In the genomic region with DNA sequence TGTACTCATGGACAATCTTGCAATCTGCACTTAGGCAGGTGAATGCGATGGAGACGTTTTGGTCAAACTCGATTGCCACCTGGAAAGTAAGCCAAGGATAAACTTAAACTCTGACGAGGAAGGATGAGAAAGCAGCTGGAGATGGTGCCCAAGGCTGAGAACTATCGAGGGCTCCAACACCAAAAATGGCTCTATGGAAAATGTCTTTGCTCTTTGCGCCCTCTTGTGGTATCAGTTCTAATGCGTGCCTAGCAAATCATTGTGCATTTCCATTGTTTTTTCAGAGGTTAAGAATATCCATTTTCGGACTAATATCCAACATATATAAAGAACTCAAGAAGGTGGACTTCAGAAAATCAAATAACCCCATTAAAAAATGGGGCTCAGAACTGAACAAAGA, we compare ENCODE assay signal across 10 mouse cellular contexts. TPM values are rescaled to one million over a fixed set of nuclear protein-coding genes. Genes with fewer than 3 reads are reported as not detected.
DNase-seq lines count a peak whose midpoint lies in the region; ATAC-seq and TF ChIP-seq lines count a peak whose summit lies in the region.
"Had no signal": no experiment of that assay in that cellular context is flagged by ENCODE, and none has a peak within 500 bp of the region (broad histone marks: within the 10 kb centered on the region; RNA-seq: fewer than 3 reads in every experiment).

No protein-coding gene starts in this region.

- H3K9me3 ChIP-seq in kidney, postnatal 0 days (replicated peaks; ENCODE audit: low read length): no peaks in the 10 kb centered on the region
- no peaks in the 10 kb centered on the region for H3K9me3 ChIP-seq in lung, postnatal 0 days (ENCODE audit: low read length)
- H3K9me3 ChIP-seq: midbrain, embryonic 12.5 days had no signal

- peaks cover 3% of the 10 kb centered on the region; the same call in 1 of the 2 replicates for H3K36me3 ChIP-seq in kidney, postnatal 0 days (ENCODE audit: insufficient read depth, low read length)
- H3K36me3 ChIP-seq in lung, postnatal 0 days (ENCODE audit: insufficient read depth, low read length): no peaks in the 10 kb centered on the region
- H3K36me3 ChIP-seq: heart, embryonic 13.5 days; midbrain, embryonic 12.5 days had no signal

- no peak for TF ChIP-seq EP300 in lung, postnatal 0 days (IDR thresholded peaks at IDR 0.05)

- TF ChIP-seq CTCF in kidney, postnatal 0 days (IDR thresholded peaks at IDR 0.05; ENCODE audit: low read depth): peak; percentile 71
- peak; percentile 50 for TF ChIP-seq CTCF in cortical plate, adult 2 months (IDR thresholded peaks at IDR 0.05; ENCODE audit: extremely low read depth, insufficient read depth, low read length)
- peak; percentile 65 for TF ChIP-seq CTCF in lung, postnatal 0 days (IDR thresholded peaks at IDR 0.05)

- ATAC-seq in CD4-positive, CD25-positive, alpha-beta regulatory T cell, adult 4 months: no peak
- no peak for ATAC-seq in kidney, postnatal 0 days (replicated peaks; ENCODE audit: low FRiP score, low read depth)
- ATAC-seq in lung, postnatal 0 days: no peak
- ATAC-seq in erythroid progenitor cell, adult 5-6 weeks (replicated peaks; ENCODE audit: low FRiP score, poor library complexity, severe bottlenecking): no peak

- H3K9ac ChIP-seq in kidney, postnatal 0 days (ENCODE audit: low read depth, low read length): no peak overlapping the region
- no peak overlapping the region for H3K9ac ChIP-seq in lung, postnatal 0 days (replicated peaks; ENCODE audit: low read depth)
- H3K9ac ChIP-seq: heart, embryonic 13.5 days; midbrain, embryonic 12.5 days had no signal

- no peak for TF ChIP-seq POLR2A in cortical plate, adult 2 months (IDR thresholded peaks at IDR 0.05; ENCODE audit: extremely low read depth, insufficient read depth, low read length)

- H3K4me1 ChIP-seq in kidney, postnatal 0 days (replicated peaks; ENCODE audit: insufficient read depth, low read length): no peaks in the 10 kb centered on the region
- no peaks in the 10 kb centered on the region for H3K4me1 ChIP-seq in cortical plate, adult 2 months (ENCODE audit: control insufficient read depth, insufficient read depth, low read length)
- no peaks in the 10 kb centered on the region for H3K4me1 ChIP-seq in lung, postnatal 0 days (ENCODE audit: insufficient read depth, low read depth, low read length)
- H3K4me1 ChIP-seq: heart, embryonic 13.5 days; midbrain, embryonic 12.5 days had no signal

- H3K4me2 ChIP-seq in kidney, postnatal 0 days (ENCODE audit: low read length): no peak overlapping the region
- H3K4me2 ChIP-seq in lung, postnatal 0 days (replicated peaks; ENCODE audit: low read depth, low read length): no peak overlapping the region
- H3K4me2 ChIP-seq: heart, embryonic 13.5 days; midbrain, embryonic 12.5 days had no signal

- no peak overlapping the region for H3K4me3 ChIP-seq in kidney, postnatal 0 days (replicated peaks; ENCODE audit: low read depth, low read length)
- H3K4me3 ChIP-seq in cortical plate, adult 2 months (ENCODE audit: insufficient read depth, low read length): no peak overlapping the region
- H3K4me3 ChIP-seq in lung, postnatal 0 days (ENCODE audit: low read depth, low read length): no peak overlapping the region
- H3K4me3 ChIP-seq: heart, embryonic 13.5 days; midbrain, embryonic 12.5 days had no signal

- H3K27ac ChIP-seq in kidney, postnatal 0 days: no peak overlapping the region
- no peak overlapping the region for H3K27ac ChIP-seq in cortical plate, adult 2 months (ENCODE audit: insufficient read depth, low read length)
- H3K27ac ChIP-seq in lung, postnatal 0 days (ENCODE audit: low read length): no peak overlapping the region
- H3K27ac ChIP-seq: heart, embryonic 13.5 days; midbrain, embryonic 12.5 days had no signal

- DNase-seq in CD4-positive, CD25-positive, alpha-beta regulatory T cell, adult 2 months (ENCODE audit: low read depth, low spot score): peak; percentile 67
- DNase-seq in kidney, postnatal 0 days (ENCODE audit: low spot score): peak; percentile 45
- no peak for DNase-seq in kidney, adult 18-20 months
- DNase-seq in MEL-GATA-1-ER (ENCODE audit: extremely low read depth, low read depth): peak; percentile 25
- peak; percentile 18 for DNase-seq in lung, postnatal 0 days (ENCODE audit: low spot score)

- whole genome bisulfite sequencing in kidney, postnatal 0 days: 33% methylated on average over 8 of the region's 8 CpGs
- WGBS in lung, postnatal 0 days: 25% methylated on average over 8 of the region's 8 CpGs

- no peaks in the 10 kb centered on the region for H3K27me3 ChIP-seq in kidney, postnatal 0 days (ENCODE audit: insufficient read depth, low read length)
- H3K27me3 ChIP-seq in lung, postnatal 0 days (replicated peaks; ENCODE audit: insufficient read depth, low read length): no peaks in the 10 kb centered on the region
- H3K27me3 ChIP-seq: midbrain, embryonic 12.5 days had no signal

RNA-seq across cellular contexts. Expression of gene Lrrn4, which starts 26.1 kb away (rescaled TPM):
- polyA plus RNA-seq in CD4-positive, CD25-positive, alpha-beta regulatory T cell, adult 4 months (2017; shearing (Covaris generic)): 1 to 10 TPM in 1 of 2 experiments, under 1 TPM in 1; 0.51 to 1.0 TPM
- 0.45 and 0.54 TPM in 2 replicates for polyA plus RNA-seq in kidney, postnatal 0 days (2015; fragmentation: Nextera tagmentation; extraction: Ambion mirVana)
- polyA plus RNA-seq in cortical plate, adult 2 months (2012; rRNA removed): 0.19 and 0.38 TPM in 2 replicates
- polyA plus RNA-seq in lung, postnatal 0 days (2015; fragmentation: Nextera tagmentation; extraction: Ambion mirVana): 8.0 and 9.2 TPM in 2 replicates
- total RNA-seq in erythroid progenitor cell, adult 5-6 weeks (2015; ENCODE audit: low replicate concordance): not detected in 2 replicates
- total RNA-seq in erythroid progenitor cell, adult 5-6 weeks (2017; ENCODE audit: low replicate concordance): 0.98 TPM in 1 of 2 replicates, not detected in the other

RNA-seq across cellular contexts. Expression of gene Fermt1, which starts 38.9 kb away (rescaled TPM):
- under 1 TPM in 1 of 2 experiments, not detected in 1; 0.22 TPM for polyA plus RNA-seq in CD4-positive, CD25-positive, alpha-beta regulatory T cell, adult 4 months (2017; shearing (Covaris generic))
- 21.8 and 22.5 TPM in 2 replicates for polyA plus RNA-seq in kidney, postnatal 0 days (2015; fragmentation: Nextera tagmentation; extraction: Ambion mirVana)
- 0.09 and 0.25 TPM in 2 replicates for polyA plus RNA-seq in cortical plate, adult 2 months (2012; rRNA removed)
- 1.5 and 3.1 TPM in 2 replicates for polyA plus RNA-seq in lung, postnatal 0 days (2015; fragmentation: Nextera tagmentation; extraction: Ambion mirVana)
- not detected in 2 replicates for total RNA-seq in erythroid progenitor cell, adult 5-6 weeks (2015; ENCODE audit: low replicate concordance)
- not detected in 2 replicates for total RNA-seq in erythroid progenitor cell, adult 5-6 weeks (2017; ENCODE audit: low replicate concordance)
